Comparison of ENCODE assay signal across 8 mouse cellular contexts in genomic region chr4:47093161-47093560, GRCm38 (mm10). TPM values are rescaled to one million over a fixed set of nuclear protein-coding genes. Genes with fewer than 3 reads are reported as not detected.
A peak's percentile ranks its signal among the peaks of the same experiment; 100 is the strongest.
DNase-seq lines count a peak whose midpoint lies in the region; ATAC-seq and TF ChIP-seq lines count a peak whose summit lies in the region.
"Had no signal": no experiment of that assay in that cellular context is flagged by ENCODE, and none has a peak within 500 bp of the region (broad histone marks: within the 10 kb centered on the region; RNA-seq: fewer than 3 reads in every experiment).

No protein-coding gene starts in this region.

- H3K27me3 ChIP-seq in kidney, embryonic 16.5 days (ENCODE audit: insufficient read depth, low read length): peaks cover 18% of the 10 kb centered on the region
- H3K27me3 ChIP-seq in kidney, embryonic 14.5 days (ENCODE audit: control insufficient read depth, insufficient read depth, low read length): peaks cover 15% of the 10 kb centered on the region
- H3K27me3 ChIP-seq in embryonic facial prominence, embryonic 15.5 days: peaks cover 34% of the 10 kb centered on the region
- H3K27me3 ChIP-seq in limb, embryonic 14.5 days (ENCODE audit: control insufficient read depth, insufficient read depth, low read length): peaks cover 29% of the 10 kb centered on the region; the same call in 1 of the 2 replicates
- peaks cover 11% of the 10 kb centered on the region for H3K27me3 ChIP-seq in stomach, embryonic 16.5 days (ENCODE audit: control insufficient read depth, insufficient read depth, low read length)

- H3K4me1 ChIP-seq in kidney, embryonic 16.5 days (ENCODE audit: insufficient read depth, low read length): peaks cover 11% of the 10 kb centered on the region
- H3K4me1 ChIP-seq in kidney, embryonic 14.5 days (ENCODE audit: control insufficient read depth, insufficient read depth, low read length): 0 out of 2 replicates have a peak, but pooled peaks cover 5% of the 10 kb centered on the region
- H3K4me1 ChIP-seq in embryonic facial prominence, embryonic 15.5 days: peaks cover 14% of the 10 kb centered on the region
- peaks cover 5% of the 10 kb centered on the region for H3K4me1 ChIP-seq in limb, embryonic 14.5 days (ENCODE audit: control insufficient read depth, insufficient read depth, low read length)
- H3K4me1 ChIP-seq in stomach, embryonic 16.5 days (ENCODE audit: control insufficient read depth, insufficient read depth, low read length): peaks cover 8% of the 10 kb centered on the region

- 55% methylated on average over 9 of the region's 9 CpGs for WGBS in kidney, embryonic 16.5 days
- WGBS in kidney, embryonic 14.5 days: 36% methylated on average over 9 of the region's 9 CpGs
- 38% methylated on average over 9 of the region's 9 CpGs for WGBS in embryonic facial prominence, embryonic 15.5 days
- WGBS in limb, embryonic 14.5 days: 42% methylated on average over 9 of the region's 9 CpGs
- WGBS in stomach, embryonic 16.5 days: 56% methylated on average over 9 of the region's 9 CpGs

- no peak overlapping the region for H3K4me3 ChIP-seq in kidney, embryonic 16.5 days (ENCODE audit: low read length)
- H3K4me3 ChIP-seq in kidney, embryonic 14.5 days (ENCODE audit: low read length): no peak overlapping the region
- no peak overlapping the region for H3K4me3 ChIP-seq in embryonic facial prominence, embryonic 15.5 days (replicated peaks)
- no peak overlapping the region for H3K4me3 ChIP-seq in limb, embryonic 14.5 days (replicated peaks; ENCODE audit: low read length)
- peak overlapping the region; percentile 74 for H3K4me3 ChIP-seq in stomach, embryonic 16.5 days (replicated peaks; ENCODE audit: low read length)

- no peaks in the 10 kb centered on the region for H3K36me3 ChIP-seq in kidney, embryonic 16.5 days (ENCODE audit: insufficient read depth, low read length)
- no peaks in the 10 kb centered on the region for H3K36me3 ChIP-seq in kidney, embryonic 14.5 days (ENCODE audit: control insufficient read depth, insufficient read depth, low read length)
- no peaks in the 10 kb centered on the region for H3K36me3 ChIP-seq in embryonic facial prominence, embryonic 15.5 days
- no peaks in the 10 kb centered on the region for H3K36me3 ChIP-seq in limb, embryonic 14.5 days (ENCODE audit: control insufficient read depth, insufficient read depth, low read length)
- no peaks in the 10 kb centered on the region for H3K36me3 ChIP-seq in stomach, embryonic 16.5 days (ENCODE audit: control insufficient read depth, insufficient read depth, low read length)

- TF ChIP-seq POLR2A in limb, embryonic 14.5 days (IDR thresholded peaks at IDR 0.05; ENCODE audit: borderline replicate concordance, extremely low read depth, insufficient read depth, insufficient read length): no peak

- no peak for DNase-seq in limb, embryonic 14.5 days (ENCODE audit: low spot score)
- no peak for DNase-seq in cerebellum, postnatal 14 days
- no peak for DNase-seq in frontal cortex, postnatal 36 days (ENCODE audit: low spot score in 2 of 2)
- DNase-seq: gastrocnemius, postnatal 36 days had no signal

- no peak overlapping the region for H3K9ac ChIP-seq in kidney, embryonic 16.5 days (replicated peaks; ENCODE audit: low read length)
- no peak overlapping the region for H3K9ac ChIP-seq in kidney, embryonic 14.5 days (ENCODE audit: low read depth, low read length)
- H3K9ac ChIP-seq in embryonic facial prominence, embryonic 15.5 days: no peak overlapping the region
- H3K9ac ChIP-seq in limb, embryonic 14.5 days (ENCODE audit: low read depth, low read length, severe bottlenecking): 0 out of 2 replicates have a peak overlapping the region, but pooled peaks have one; percentile 65
- peak overlapping the region; percentile 83; the same call in 1 of the 2 replicates for H3K9ac ChIP-seq in stomach, embryonic 16.5 days (ENCODE audit: low read length)

- H3K9me3 ChIP-seq in kidney, embryonic 16.5 days (ENCODE audit: low read length): no peaks in the 10 kb centered on the region
- H3K9me3 ChIP-seq in kidney, embryonic 14.5 days (ENCODE audit: control insufficient read depth, low read length): no peaks in the 10 kb centered on the region
- H3K9me3 ChIP-seq in embryonic facial prominence, embryonic 15.5 days (replicated peaks): no peaks in the 10 kb centered on the region
- no peaks in the 10 kb centered on the region for H3K9me3 ChIP-seq in limb, embryonic 14.5 days (ENCODE audit: control insufficient read depth, low read length)
- no peaks in the 10 kb centered on the region for H3K9me3 ChIP-seq in stomach, embryonic 16.5 days (replicated peaks; ENCODE audit: control insufficient read depth, low read length)

- ATAC-seq in kidney, embryonic 16.5 days (ENCODE audit: low FRiP score, low TSS enrichment): no peak
- ATAC-seq in kidney, embryonic 14.5 days (ENCODE audit: low FRiP score, low TSS enrichment): no peak
- ATAC-seq in embryonic facial prominence, embryonic 15.5 days (ENCODE audit: insufficient number of reproducible peaks, low FRiP score, low TSS enrichment, low read depth): no peak
- no peak for ATAC-seq in limb, embryonic 14.5 days (ENCODE audit: low FRiP score, low read depth)
- ATAC-seq in stomach, embryonic 16.5 days (ENCODE audit: insufficient read depth, low FRiP score): no peak

- H3K27ac ChIP-seq in kidney, embryonic 16.5 days (ENCODE audit: low read length): no peak overlapping the region
- no peak overlapping the region for H3K27ac ChIP-seq in kidney, embryonic 14.5 days (ENCODE audit: low read depth, low read length)
- no peak overlapping the region for H3K27ac ChIP-seq in embryonic facial prominence, embryonic 15.5 days (replicated peaks)
- H3K27ac ChIP-seq in limb, embryonic 14.5 days (replicated peaks; ENCODE audit: low read depth, low read length): no peak overlapping the region
- H3K27ac ChIP-seq in stomach, embryonic 16.5 days (ENCODE audit: low read length): no peak overlapping the region

- H3K4me2 ChIP-seq in kidney, embryonic 16.5 days (replicated peaks; ENCODE audit: low read depth, low read length): peak overlapping the region; percentile 98; the same call in 1 of the 2 replicates
- H3K4me2 ChIP-seq in kidney, embryonic 14.5 days (replicated peaks; ENCODE audit: low read depth, low read length): no peak overlapping the region
- H3K4me2 ChIP-seq in embryonic facial prominence, embryonic 15.5 days (replicated peaks): 0 out of 2 replicates have a peak overlapping the region, but pooled peaks have one; percentile 100
- no peak overlapping the region; the same call in 1 of the 2 replicates for H3K4me2 ChIP-seq in limb, embryonic 14.5 days (replicated peaks; ENCODE audit: low read depth, low read length, severe bottlenecking)
- peak overlapping the region; percentile 98 for H3K4me2 ChIP-seq in stomach, embryonic 16.5 days (ENCODE audit: low read depth, low read length)

RNA-seq across cellular contexts. Expression of gene Galnt12, which starts 1.5 kb away (rescaled TPM):
- 10.1 and 10.7 TPM in 2 replicates for polyA plus RNA-seq in kidney, embryonic 16.5 days (2015; fragmentation: Nextera tagmentation; extraction: Ambion mirVana)
- 7.0 and 10.0 TPM in 2 replicates for polyA plus RNA-seq in kidney, embryonic 14.5 days (2014; fragmentation: Nextera tagmentation; extraction: Ambion mirVana)
- 4.2 and 5.0 TPM in 2 replicates for polyA plus RNA-seq in embryonic facial prominence, embryonic 15.5 days (2015; fragmentation: Nextera tagmentation; extraction: Ambion mirVana)
- 4.2 and 4.7 TPM in 2 replicates for polyA plus RNA-seq in limb, embryonic 14.5 days (2012; rRNA removed)
- 5.4 and 5.9 TPM in 2 replicates for polyA plus RNA-seq in limb, embryonic 14.5 days (2014; fragmentation: Nextera tagmentation; extraction: Ambion mirVana)
- polyA plus RNA-seq in stomach, embryonic 16.5 days (2015; fragmentation: Nextera tagmentation; extraction: Ambion mirVana): 30.7 and 38.4 TPM in 2 replicates

RNA-seq across cellular contexts. Expression of gene Anks6, which starts 35.9 kb away (rescaled TPM):
- 6.3 and 7.1 TPM in 2 replicates for polyA plus RNA-seq in kidney, embryonic 16.5 days (2015; fragmentation: Nextera tagmentation; extraction: Ambion mirVana)
- polyA plus RNA-seq in kidney, embryonic 14.5 days (2014; fragmentation: Nextera tagmentation; extraction: Ambion mirVana): 3.8 and 7.2 TPM in 2 replicates
- 4.0 and 5.5 TPM in 2 replicates for polyA plus RNA-seq in embryonic facial prominence, embryonic 15.5 days (2015; fragmentation: Nextera tagmentation; extraction: Ambion mirVana)
- 14.9 and 19.9 TPM in 2 replicates for polyA plus RNA-seq in limb, embryonic 14.5 days (2012; rRNA removed)
- polyA plus RNA-seq in limb, embryonic 14.5 days (2014; fragmentation: Nextera tagmentation; extraction: Ambion mirVana): 5.1 and 6.5 TPM in 2 replicates
- polyA plus RNA-seq in stomach, embryonic 16.5 days (2015; fragmentation: Nextera tagmentation; extraction: Ambion mirVana): 3.4 and 3.9 TPM in 2 replicates

Comparison
In these comparisons a context has a peak if more than half of its experiments do, and no peak if none do; other contexts are left out.
1. H3K4me2 ChIP-seq: peak in kidney, embryonic 16.5 days (single experiment), embryonic facial prominence, embryonic 15.5 days (single experiment) and stomach, embryonic 16.5 days (single experiment); none in kidney, embryonic 14.5 days (single experiment) and limb, embryonic 14.5 days (single experiment).
2. H3K9ac ChIP-seq: peak in limb, embryonic 14.5 days (single experiment) and stomach, embryonic 16.5 days (single experiment); none in kidney, embryonic 16.5 days (single experiment), kidney, embryonic 14.5 days (single experiment) and embryonic facial prominence, embryonic 15.5 days (single experiment).